Mouse (Mus musculus) embryonic facial prominence, embryonic 11.5 days (tissue): ENCODE measurements at regions not wholly inside any gene's neighbourhood (a gene's known extent, or its start where the extent isn't known, plus 50 kb on each side); places are given as distances from the start of the nearest gene placed in this dataset.
A peak's percentile ranks its signal among the peaks of the same experiment; 100 is the strongest.

Experiments
- ATAC-seq: fragments of 200-750 bp; cut with Nextera tagmentation; replicated peaks from 2 replicates; pipeline ENCODE4 v1.8.0; 2017; ENCODE audit warnings: low read depth; ENCODE audit not compliant: insufficient number of reproducible peaks, low FRiP score, low TSS enrichment
- DNase-seq: peaks from one replicate; pipeline ENCODE4 v3.0.0-alpha.2; 2015; ENCODE audit warnings: low spot score
- H3K27ac ChIP-seq: fragments of 300-500 bp; sonication (generic); replicated peaks from 2 replicates; pipeline ENCODE4 v1.5.1; 2014; ENCODE audit warnings: mild to moderate bottlenecking, low read depth, low read length, control low read depth
- H3K27me3 ChIP-seq: fragments of 300-500 bp; sonication (generic); 2 replicates; pipeline ENCODE4 v1.6.1; 2014; ENCODE audit warnings: mild to moderate bottlenecking, low read length, moderate library complexity, mixed read lengths; ENCODE audit not compliant: control insufficient read depth, insufficient read depth
- H3K36me3 ChIP-seq: fragments of 300-500 bp; sonication (generic); replicated peaks from 2 replicates; pipeline ENCODE4 v1.6.1; 2014; ENCODE audit warnings: low read depth, mild to moderate bottlenecking, low read length, moderate library complexity, mixed read lengths; ENCODE audit not compliant: control insufficient read depth, insufficient read depth
- H3K4me1 ChIP-seq: fragments of 300-500 bp; sonication (generic); 2 replicates; pipeline ENCODE4 v1.6.1; 2014; ENCODE audit warnings: low read length, mixed read lengths; ENCODE audit not compliant: control insufficient read depth, insufficient read depth
- H3K4me2 ChIP-seq: fragments of 300-500 bp; sonication (generic); 2 replicates; pipeline ENCODE4 v1.6.1; 2014; ENCODE audit warnings: low read depth, mild to moderate bottlenecking, control low read depth, low read length, moderate library complexity
- H3K4me3 ChIP-seq: fragments of 300-500 bp; sonication (generic); 2 replicates; pipeline ENCODE4 v1.5.1; 2014; ENCODE audit warnings: low read depth, low read length, control low read depth
- H3K9ac ChIP-seq: fragments of 300-500 bp; sonication (generic); replicated peaks from 2 replicates; pipeline ENCODE4 v1.6.1; 2014; ENCODE audit warnings: mild to moderate bottlenecking, control low read depth, low read length
- H3K9me3 ChIP-seq: fragments of 300-500 bp; sonication (generic); replicated peaks from 2 replicates; pipeline ENCODE4 v1.6.1; 2016; ENCODE audit warnings: mild to moderate bottlenecking, low read length, inconsistent platforms, mixed read lengths; ENCODE audit not compliant: control insufficient read depth
- WGBS: fragments of 180-500 bp; shearing (Covaris S2); extraction: QIAGEN DNeasy Blood & Tissue Kit; methylation state at CpG from one replicate; pipeline ENCODE4 v1.1.7; 2014; 5-methylcytosine and 5-hydroxymethylcytosine counted together

DNA sequence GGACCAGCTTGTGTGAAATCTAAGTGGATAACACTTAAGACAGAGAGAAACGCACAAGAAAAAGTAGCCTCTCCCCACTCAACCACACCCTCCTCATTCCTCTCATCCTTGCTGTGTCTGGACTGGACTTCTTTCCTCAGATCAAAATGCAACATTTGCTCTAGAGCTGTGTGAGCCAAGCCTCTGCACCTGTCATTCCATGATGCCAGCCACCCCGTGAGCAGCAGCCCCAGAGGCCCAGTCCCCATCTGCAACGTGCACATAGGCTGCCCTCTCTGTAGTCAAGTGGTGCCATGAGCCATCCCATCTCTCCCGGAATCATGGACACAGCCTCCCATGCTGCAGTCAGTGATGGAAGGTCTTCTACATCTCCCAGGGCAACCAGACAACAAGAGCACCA lies 55.1 kb upstream of the Gpc1 start:
- 89% methylated on average over 4 of the region's 4 CpGs for WGBS
- no peak for ATAC-seq

GRCm38 (mm10) chr1:92775908-92776307 lies 55.5 kb upstream of the Gpc1 start:
- no peaks in the 10 kb centered on the region; the same call in 1 of the 2 replicates for H3K4me1 ChIP-seq
- H3K27me3 ChIP-seq = no peaks in the 10 kb centered on the region
- H3K4me3 ChIP-seq = no peak overlapping the region
- no peaks in the 10 kb centered on the region for H3K9me3 ChIP-seq
- no peak overlapping the region for H3K9ac ChIP-seq
- H3K27ac ChIP-seq = no peak overlapping the region
- H3K4me2 ChIP-seq = no peak overlapping the region
- 76% methylated on average over 3 of the region's 3 CpGs for WGBS
- ATAC-seq (no peak), DNase-seq (no peak)
- no peaks in the 10 kb centered on the region for H3K36me3 ChIP-seq

More for the DNA sequence above, 55.1 kb upstream of the Gpc1 start:
- Histone ChIP-seq H3K4me3 (no peak overlapping the region), H3K36me3 (no peaks in the 10 kb centered on the region), H3K27me3 (no peaks in the 10 kb centered on the region), H3K27ac (no peak overlapping the region), H3K9ac (no peak overlapping the region), H3K9me3 (no peaks in the 10 kb centered on the region), H3K4me1 (no peaks in the 10 kb centered on the region; the same call in 1 of the 2 replicates), H3K4me2 (no peak overlapping the region)
- DNase-seq = no peak

GRCm38 (mm10) chr1:92774743-92775692 lies 56.4 kb upstream of the Gpc1 start:
- Histone ChIP-seq H3K4me3 (no peak overlapping the region), H3K9me3 (no peaks in the 10 kb centered on the region), H3K27me3 (no peaks in the 10 kb centered on the region), H3K36me3 (no peaks in the 10 kb centered on the region), H3K9ac (no peak overlapping the region), H3K4me2 (peak overlapping the region; percentile 19; the same call in 1 of the 2 replicates), H3K27ac (peak overlapping the region; percentile 44; the same call in 1 of the 2 replicates), H3K4me1 (no peaks in the 10 kb centered on the region; the same call in 1 of the 2 replicates)
- peak; percentile 78 for DNase-seq
- peak; percentile 80; the same call in 1 of the 2 replicates for ATAC-seq
- 26% methylated on average over 16 of the region's 16 CpGs for WGBS

GRCm38 (mm10) chr1:92774006-92774405 lies 57.4 kb upstream of the Gpc1 start:
- Histone ChIP-seq H3K4me2 (no peak overlapping the region), H3K27me3 (no peaks in the 10 kb centered on the region), H3K27ac (no peak overlapping the region), H3K4me1 (no peaks in the 10 kb centered on the region; the same call in 1 of the 2 replicates), H3K9ac (no peak overlapping the region), H3K9me3 (no peaks in the 10 kb centered on the region), H3K36me3 (no peaks in the 10 kb centered on the region), H3K4me3 (no peak overlapping the region)
- 35% methylated on average over 3 of the region's 3 CpGs for WGBS
- DNase-seq (no peak), ATAC-seq (no peak)

- Histone ChIP-seq H3K4me2 (no peak overlapping the region), H3K27me3 (no peaks in the 10 kb centered on the region), H3K36me3 (no peaks in the 10 kb centered on the region), H3K9me3 (no peaks in the 10 kb centered on the region), H3K9ac (no peak overlapping the region), H3K27ac (no peak overlapping the region; the same call in 1 of the 2 replicates), H3K4me1 (no peaks in the 10 kb centered on the region; the same call in 1 of the 2 replicates), H3K4me3 (no peak overlapping the region)
- ATAC-seq (no peak), DNase-seq (peak; percentile 44)
- WGBS = 44% methylated on average over 10 of the region's 10 CpGs
These were observed 58.7 kb upstream of the Gpc1 start for GRCm38 (mm10) chr1:92772784-92773113.

DNA sequence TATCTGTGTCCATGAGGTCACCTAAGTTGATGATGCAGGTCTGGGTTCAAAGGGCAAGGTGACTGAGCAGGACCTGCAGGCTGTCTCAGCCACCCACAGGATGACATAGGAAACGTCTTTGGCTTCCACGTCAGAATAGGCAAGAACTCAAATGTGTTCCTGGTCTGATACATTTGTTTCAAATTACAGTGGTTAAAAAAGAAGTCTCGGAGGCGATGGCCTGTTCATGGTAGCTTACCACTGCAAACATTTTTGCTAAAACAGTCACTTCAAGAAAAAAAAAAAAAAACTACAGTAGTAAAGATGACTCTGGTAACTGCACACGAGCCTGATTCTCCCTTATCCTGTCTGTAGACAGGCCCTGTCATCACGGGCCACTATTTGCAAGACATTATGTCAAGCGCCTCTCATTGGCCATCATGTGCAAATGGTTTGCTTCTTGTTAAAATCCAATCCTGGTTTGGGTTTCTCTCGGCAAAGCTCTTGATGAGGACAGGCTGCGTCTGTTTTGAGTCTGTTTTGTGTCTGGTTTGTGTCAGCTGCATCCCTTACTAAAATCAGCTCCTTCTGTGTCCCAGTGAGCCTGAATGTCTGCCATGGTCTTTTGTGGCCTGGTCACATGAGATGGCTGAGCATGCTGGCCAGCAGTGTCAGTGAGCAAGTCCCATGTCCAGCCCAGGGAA lies 59.2 kb upstream of the Gpc1 start:
- ATAC-seq (no peak), DNase-seq (peak; percentile 81)
- Histone ChIP-seq H3K4me2 (no peak overlapping the region), H3K4me3 (no peak overlapping the region), H3K36me3 (no peaks in the 10 kb centered on the region), H3K9me3 (no peaks in the 10 kb centered on the region), H3K27me3 (no peaks in the 10 kb centered on the region), H3K27ac (0 out of 2 replicates have a peak overlapping the region, but pooled peaks have one; percentile 22), H3K4me1 (no peaks in the 10 kb centered on the region; the same call in 1 of the 2 replicates), H3K9ac (no peak overlapping the region)
- 39% methylated on average over 9 of the region's 9 CpGs for WGBS

DNA sequence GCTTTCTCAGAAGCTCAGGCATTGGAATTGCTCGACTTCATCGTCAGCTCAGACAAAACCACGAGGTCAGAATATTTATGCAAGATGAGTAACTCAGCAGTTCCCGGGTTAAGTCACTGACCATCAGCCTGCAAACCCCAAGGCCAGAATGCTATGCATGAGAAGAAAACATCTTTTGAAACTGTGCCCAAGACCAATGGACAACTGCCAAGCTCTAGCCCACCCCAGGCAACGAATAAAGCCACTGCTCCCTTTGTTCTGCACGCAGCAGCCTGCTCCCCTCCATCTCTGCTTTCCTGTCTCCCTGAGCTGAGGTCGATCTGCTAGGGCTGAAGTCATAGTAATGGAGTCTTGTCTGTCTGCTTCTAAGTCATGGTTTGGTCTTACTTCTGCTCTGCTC lies 61.7 kb upstream of the Gpc1 start:
- Histone ChIP-seq H3K36me3 (no peaks in the 10 kb centered on the region), H3K27ac (no peak overlapping the region), H3K4me1 (no peaks in the 10 kb centered on the region; the same call in 1 of the 2 replicates), H3K9ac (no peak overlapping the region), H3K4me3 (no peak overlapping the region), H3K27me3 (no peaks in the 10 kb centered on the region), H3K4me2 (no peak overlapping the region), H3K9me3 (no peaks in the 10 kb centered on the region)
- no peak for DNase-seq
- ATAC-seq = no peak
- WGBS = 64% methylated on average over 7 of the region's 7 CpGs

GRCm38 (mm10) chr1:92769156-92769555 lies 62.3 kb upstream of the Gpc1 start:
- Histone ChIP-seq H3K9ac (no peak overlapping the region), H3K27ac (no peak overlapping the region), H3K36me3 (no peaks in the 10 kb centered on the region), H3K9me3 (no peaks in the 10 kb centered on the region), H3K27me3 (no peaks in the 10 kb centered on the region), H3K4me2 (no peak overlapping the region), H3K4me3 (no peak overlapping the region), H3K4me1 (no peaks in the 10 kb centered on the region; the same call in 1 of the 2 replicates)
- no peak for DNase-seq
- ATAC-seq = no peak
- 71% methylated on average over 4 of the region's 4 CpGs for WGBS
